Mouse (Mus musculus) T-helper 1 cell (primary cell): Measurements from ENCODE around the gene Gm572.

Source experiments
- in situ Hi-C: fragments of 300-600 bp; cut with MboI, MseI; formaldehyde crosslinking; loops from one replicate; pipeline ENCODE4 v1.15.1; 2025; ENCODE audit warnings: high pct_unique_total_duplicates

Gene Gm572

GRCm38 (mm10) chr4:148623609-148624008 is 19.5 kb upstream of the Gm572 start:
- in situ Hi-C loops: loop anchor here (25.0 kb wide), 1 partner anchor 461 kb away; the partner anchor contains the start of genes Fbxo2, Fbxo44 and Fbxo6

- in situ Hi-C loops: no loop called here
Observed at GRCm38 (mm10) chr4:148625010-148625409, 18.1 kb upstream of the Gm572 start.

- in situ Hi-C loops: no loop called here
Observed at GRCm38 (mm10) chr4:148625756-148626622, 17.1 kb upstream of the Gm572 start.

- in situ Hi-C loops: no loop called here
Observed at GRCm38 (mm10) chr4:148626623-148627185, 16.4 kb upstream of the Gm572 start, which contains the start of gene Tardbp. Tardbp (minus strand) TSS chr4:148627019.

GRCm38 (mm10) chr4:148627246-148627645 is 15.9 kb upstream of the Gm572 start:
- in situ Hi-C loops: no loop called here

GRCm38 (mm10) chr4:148632013-148632692 is 11.0 kb upstream of the Gm572 start:
- in situ Hi-C loops: no loop called here

- in situ Hi-C loops: no loop called here
Observed at GRCm38 (mm10) chr4:148633395-148634061, 9.6 kb upstream of the Gm572 start.

GRCm38 (mm10) chr4:148635309-148635708 is 7.8 kb upstream of the Gm572 start:
- in situ Hi-C loops: no loop called here

GRCm38 (mm10) chr4:148638302-148638701 is 4.8 kb upstream of the Gm572 start:
- in situ Hi-C loops: no loop called here

- in situ Hi-C loops: no loop called here
Observed at GRCm38 (mm10) chr4:148639455-148639854, 3.7 kb upstream of the Gm572 start.

GRCm38 (mm10) chr4:148641121-148641520 is 2.0 kb upstream of the Gm572 start:
- in situ Hi-C loops: loop anchor here (10.0 kb wide), 1 partner anchor 1884 kb away; no protein-coding TSS in a partner anchor

GRCm38 (mm10) chr4:148644157-148644511 is 1.0 kb downstream of the Gm572 start:
- in situ Hi-C loops: loop anchor here (10.0 kb wide), 1 partner anchor 1881 kb away; no protein-coding TSS in a partner anchor

- in situ Hi-C loops: loop anchor here (10.0 kb wide), 1 partner anchor 1880 kb away; no protein-coding TSS in a partner anchor
Observed at GRCm38 (mm10) chr4:148644926-148645325, 1.8 kb downstream of the Gm572 start.

GRCm38 (mm10) chr4:148646616-148647015 is 3.5 kb downstream of the Gm572 start:
- in situ Hi-C loops: loop anchor here (10.0 kb wide), 1 partner anchor 1878 kb away; no protein-coding TSS in a partner anchor

- in situ Hi-C loops: loop anchor here (10.0 kb wide), 1 partner anchor 1875 kb away; no protein-coding TSS in a partner anchor
Observed at GRCm38 (mm10) chr4:148649309-148649708, 6.2 kb downstream of the Gm572 start.

GRCm38 (mm10) chr4:148651045-148651444 is 7.9 kb downstream of the Gm572 start:
- in situ Hi-C loops: no loop called here

GRCm38 (mm10) chr4:148654701-148655398 is 11.7 kb downstream of the Gm572 start:
- in situ Hi-C loops: no loop called here

- in situ Hi-C loops: no loop called here
Observed at GRCm38 (mm10) chr4:148656691-148657258, 13.7 kb downstream of the Gm572 start.

- in situ Hi-C loops: no loop called here
Observed at GRCm38 (mm10) chr4:148657776-148658175, 14.7 kb downstream of the Gm572 start.

GRCm38 (mm10) chr4:148660174-148660573 is 17.1 kb downstream of the Gm572 start:
- in situ Hi-C loops: no loop called here
